Mouse (Mus musculus): Measurements from ENCODE around the gene 4930415O20Rik.

DNA sequence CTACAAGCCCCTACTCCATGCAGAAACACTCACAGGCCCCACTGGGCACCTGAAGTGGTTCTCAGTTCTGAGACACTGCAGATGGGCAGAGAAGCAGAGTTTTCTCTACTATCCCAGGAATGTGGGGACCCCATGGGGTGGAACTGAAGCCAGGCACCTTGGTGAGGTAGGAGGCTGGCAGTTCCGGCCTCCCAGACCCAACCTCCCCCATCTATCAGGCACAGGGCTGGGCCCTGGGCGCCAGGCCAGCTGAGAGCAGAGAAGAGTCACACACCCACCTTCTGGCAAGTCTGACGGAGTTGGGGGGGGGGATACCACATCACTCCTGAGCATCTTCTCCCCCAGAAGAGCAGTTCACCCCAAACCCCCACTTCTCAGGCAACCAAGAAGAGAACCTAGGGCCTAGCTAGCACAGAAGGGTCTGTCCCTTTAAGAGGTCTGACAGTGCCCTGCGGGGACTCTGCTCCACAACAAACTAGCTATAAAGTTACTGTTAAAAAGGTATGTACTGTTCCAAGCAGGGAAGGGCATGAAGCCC lies 32.2 kb downstream of the 4930415O20Rik start:
- TF ChIP-seq CTCF (IDR thresholded peaks at IDR 0.05; ENCODE audit: low read depth, low read length) (no peak), POLR2A (IDR thresholded peaks at IDR 0.05; ENCODE audit: borderline replicate concordance, low read depth, low read length) (no peak)
